Mouse (Mus musculus) heart, adult 2 months (tissue): ENCODE measurements at regions not wholly inside any gene's neighbourhood (a gene's known extent, or its start where the extent isn't known, plus 50 kb on each side); places are given as distances from the start of the nearest gene placed in this dataset.

Experiments used
- CTCF ChIP-seq: fragments of 200-600 bp; IDR thresholded peaks from 2 replicates; pipeline ENCODE4 v1.8.1; 2022; ENCODE audit warnings: antibody characterized with exemption, mild to moderate bottlenecking, moderate library complexity
- EP300 ChIP-seq: fragments of 200-500 bp; IDR thresholded peaks from 2 replicates; pipeline ENCODE4 v1.6.1; 2011; ENCODE audit warnings: low read depth, low read length, control low read depth; ENCODE audit not compliant: insufficient read depth

DNA sequence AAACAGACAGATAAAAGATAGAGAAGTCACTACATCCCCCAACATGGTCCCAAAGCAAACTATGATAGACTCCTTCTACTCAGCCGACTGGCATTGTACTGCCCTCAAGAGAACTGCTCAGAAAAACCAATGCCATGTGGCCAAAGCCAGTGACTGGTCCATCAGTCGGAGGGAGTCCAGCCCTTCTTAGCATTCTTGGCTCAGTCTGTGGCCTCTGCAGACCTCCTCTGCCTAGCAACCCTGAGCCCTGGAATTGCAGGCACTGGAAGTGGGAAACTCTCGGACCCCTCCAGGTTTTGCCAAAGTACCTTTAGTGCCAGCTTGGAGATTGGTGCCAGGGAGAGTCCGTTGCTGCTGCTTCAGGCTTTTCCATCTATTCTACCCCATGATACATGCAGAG, 205.2 kb downstream of the H2al1j start:
- TF ChIP-seq CTCF: no peak
- no peak for TF ChIP-seq EP300
